Mouse (Mus musculus) embryonic facial prominence, embryonic 12.5 days (tissue): ENCODE measurements around the gene Ccdc103. TPM values are rescaled to one million over a fixed set of nuclear protein-coding genes. Genes with fewer than 3 reads are reported as not detected.

Experiments
- ATAC-seq: fragments of 200-750 bp; cut with Nextera tagmentation; 2 replicates; pipeline ENCODE4 v1.8.0; 2017; ENCODE audit not compliant: insufficient number of reproducible peaks, insufficient read depth, low FRiP score, low TSS enrichment
- H3K27ac ChIP-seq: fragments of 300-500 bp; sonication (generic); 2 replicates; pipeline ENCODE4 v1.5.1; 2016; ENCODE audit warnings: mild to moderate bottlenecking
- H3K27me3 ChIP-seq: fragments of 300-500 bp; sonication (generic); 2 replicates; pipeline ENCODE4 v1.6.1; 2016; ENCODE audit warnings: mild to moderate bottlenecking, moderate library complexity
- H3K36me3 ChIP-seq: fragments of 300-500 bp; sonication (generic); 2 replicates; pipeline ENCODE4 v1.6.1; 2016; ENCODE audit warnings: mild to moderate bottlenecking
- H3K4me1 ChIP-seq: fragments of 300-500 bp; sonication (generic); 2 replicates; pipeline ENCODE4 v1.6.1; 2016
- H3K4me2 ChIP-seq: fragments of 300-500 bp; sonication (generic); replicated peaks from 2 replicates; pipeline ENCODE4 v1.6.1; 2016; ENCODE audit warnings: mild to moderate bottlenecking, moderate library complexity
- H3K4me3 ChIP-seq: fragments of 300-500 bp; sonication (generic); 2 replicates; pipeline ENCODE4 v1.5.1; 2016; ENCODE audit warnings: mild to moderate bottlenecking
- H3K9ac ChIP-seq: fragments of 300-500 bp; sonication (generic); 2 replicates; pipeline ENCODE4 v1.6.1; 2016; ENCODE audit warnings: mild to moderate bottlenecking, moderate library complexity
- H3K9me3 ChIP-seq: fragments of 300-500 bp; sonication (generic); 2 replicates; pipeline ENCODE4 v1.6.1; 2016; ENCODE audit warnings: mild to moderate bottlenecking, moderate library complexity
- WGBS: fragments of 180-500 bp; shearing (Covaris S2); methylation state at CpG from one replicate; pipeline ENCODE4 v1.1.7; 2016; 5-methylcytosine and 5-hydroxymethylcytosine counted together
- polyA plus RNA-seq: library from polyadenylated mRNA; unstranded; fragments of >200 nt; fragmentation: Nextera tagmentation; extraction: Ambion mirVana; gene quantifications from 2 replicates; pipeline ENCODE4 v1.2.1, GENCODE M21; 2016

Ccdc103 gene
- polyA plus RNA-seq, 1 experiment from 2014 or later, result 1.7 TPM

DNA sequence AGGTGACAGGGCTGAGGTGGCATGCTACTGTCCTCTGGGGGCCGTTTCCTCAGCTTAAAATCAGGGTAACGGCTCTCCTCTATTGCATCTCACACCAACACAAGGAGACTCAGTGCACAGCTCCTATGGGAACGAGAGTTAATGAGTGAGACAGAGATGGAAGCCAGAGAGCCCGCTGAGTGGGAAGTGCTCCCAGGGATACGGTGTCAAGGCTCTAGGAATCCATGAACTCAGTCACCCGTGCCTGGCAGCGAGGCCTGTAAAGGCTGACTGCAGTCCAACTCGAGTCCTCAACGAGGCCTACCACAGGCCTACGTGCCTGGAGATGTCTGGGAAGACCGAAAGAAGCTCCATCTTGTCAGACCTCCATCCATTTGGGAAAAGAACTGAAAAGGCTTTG lies 22.1 kb upstream of the Ccdc103 start:
- Histone ChIP-seq H3K27ac (no peak overlapping the region), H3K27me3 (no peaks in the 10 kb centered on the region), H3K9ac (no peak overlapping the region), H3K4me3 (no peak overlapping the region), H3K9me3 (no peaks in the 10 kb centered on the region), H3K4me2 (no peak overlapping the region), H3K4me1 (peaks cover 13% of the 10 kb centered on the region), H3K36me3 (peaks cover 76% of the 10 kb centered on the region)
- WGBS, result 90% methylated on average over 11 of the region's 11 CpGs
- ATAC-seq, result no peak

DNA sequence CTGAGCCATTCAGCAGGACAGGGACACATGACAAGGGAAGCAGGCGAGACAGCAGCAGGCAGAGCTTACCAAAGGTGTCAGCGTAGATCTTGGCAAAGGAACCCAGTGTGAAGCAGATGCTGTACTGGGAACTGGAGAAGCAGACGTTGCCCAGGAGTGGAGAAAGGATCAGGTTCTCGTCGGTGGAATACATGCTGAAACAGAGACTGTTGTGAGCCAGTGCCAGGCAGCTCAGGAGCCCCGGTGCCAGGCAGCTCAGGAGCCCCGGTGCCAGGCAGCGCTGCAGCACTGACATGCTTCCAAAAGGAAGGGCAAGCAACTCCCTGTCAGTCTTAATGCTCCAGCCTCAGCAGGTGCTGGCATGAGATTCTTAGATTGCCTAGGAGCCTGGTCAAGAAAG lies 21.1 kb upstream of the Ccdc103 start:
- no peak overlapping the region for H3K4me2 ChIP-seq
- no peaks in the 10 kb centered on the region for H3K27me3 ChIP-seq
- 92% methylated on average over 8 of the region's 8 CpGs for WGBS
- no peak overlapping the region for H3K4me3 ChIP-seq
- ATAC-seq, result no peak
- H3K27ac ChIP-seq, result no peak overlapping the region
- H3K9me3 ChIP-seq, result no peaks in the 10 kb centered on the region
- no peak overlapping the region for H3K9ac ChIP-seq
- H3K36me3 ChIP-seq, result peaks cover 73% of the 10 kb centered on the region
- peaks cover 13% of the 10 kb centered on the region for H3K4me1 ChIP-seq

GRCm38 (mm10) chr11:102864272-102864671 lies 16.7 kb upstream of the Ccdc103 start:
- no peaks in the 10 kb centered on the region for H3K4me1 ChIP-seq
- ATAC-seq, result no peak
- H3K9me3 ChIP-seq, result no peaks in the 10 kb centered on the region
- H3K4me2 ChIP-seq, result no peak overlapping the region
- no peak overlapping the region for H3K9ac ChIP-seq
- peaks cover 92% of the 10 kb centered on the region for H3K36me3 ChIP-seq
- no peak overlapping the region for H3K27ac ChIP-seq
- 48% methylated on average over 4 of the region's 4 CpGs for WGBS
- no peak overlapping the region for H3K4me3 ChIP-seq
- H3K27me3 ChIP-seq, result no peaks in the 10 kb centered on the region

DNA sequence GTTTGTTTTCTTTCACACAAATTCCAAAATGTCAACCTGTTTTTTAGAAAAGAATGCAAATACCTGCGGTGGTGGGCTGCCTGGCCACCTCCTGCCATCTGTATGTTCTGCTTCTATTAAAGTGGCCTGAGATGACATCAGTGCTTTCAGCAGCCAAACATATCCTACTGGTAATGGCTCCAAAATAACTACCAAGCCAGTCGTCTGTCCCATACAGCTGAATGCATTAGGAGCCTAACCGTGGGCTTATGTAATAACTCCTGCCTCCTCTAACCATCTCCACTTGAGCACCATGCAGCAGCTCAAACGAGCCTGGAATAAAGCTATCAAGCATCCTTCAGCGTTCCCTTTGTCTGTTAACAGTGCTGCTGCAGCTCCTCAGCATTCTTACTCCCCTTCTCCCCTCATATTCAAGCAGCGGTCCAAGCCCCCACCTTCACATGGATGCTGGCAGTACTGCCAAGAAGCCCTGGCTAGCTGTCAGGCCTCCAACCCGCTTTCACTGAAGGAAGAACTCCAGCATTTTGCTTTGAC lies 6.1 kb upstream of the Ccdc103 start:
- no peaks in the 10 kb centered on the region for H3K9me3 ChIP-seq
- ATAC-seq, result no peak
- no peak overlapping the region for H3K4me2 ChIP-seq
- H3K27me3 ChIP-seq, result no peaks in the 10 kb centered on the region
- WGBS, result 91% methylated on average over 7 of the region's 7 CpGs
- H3K27ac ChIP-seq, result no peak overlapping the region
- no peak overlapping the region for H3K4me3 ChIP-seq
- peaks cover 7% of the 10 kb centered on the region for H3K4me1 ChIP-seq
- H3K9ac ChIP-seq, result no peak overlapping the region
- peaks cover 52% of the 10 kb centered on the region for H3K36me3 ChIP-seq

- Histone ChIP-seq H3K36me3 (peaks cover 25% of the 10 kb centered on the region), H3K4me3 (peak overlapping the region; percentile 74; the same call in 1 of the 2 replicates), H3K9me3 (no peaks in the 10 kb centered on the region), H3K27me3 (no peaks in the 10 kb centered on the region), H3K4me1 (peaks cover 15% of the 10 kb centered on the region), H3K27ac (no peak overlapping the region), H3K4me2 (peak overlapping the region; percentile 75), H3K9ac (peak overlapping the region; percentile 85; the same call in 1 of the 2 replicates)
- WGBS, result 77% methylated on average over 2 of the region's 2 CpGs
- no peak for ATAC-seq
Measured at GRCm38 (mm10) chr11:102879558-102879957, 1.4 kb upstream of the Ccdc103 start.

GRCm38 (mm10) chr11:102881314-102882198 lies 552 bp downstream of the Ccdc103 start:
- no peak for ATAC-seq
- peak overlapping the region; percentile 80 for H3K27ac ChIP-seq

GRCm38 (mm10) chr11:102884616-102885219 lies 3.7 kb downstream of the Ccdc103 start, which contains the start of gene Fam187a:
Gene Fam187a, plus strand, starts transcription at chr11:102885169.
- Histone ChIP-seq H3K4me2 (no peak within 1 kb of the TSS), H3K9me3 (no peaks in the 10 kb centered on the region), H3K4me3 (no peak within 1 kb of the TSS), H3K9ac (no peak within 1 kb of the TSS), H3K4me1 (peaks cover 15% of the 10 kb centered on the region), H3K27me3 (peaks cover 3% of the 10 kb centered on the region), H3K36me3 (no peaks in the 10 kb centered on the region), H3K27ac (no peak within 1 kb of the TSS)
- 58% methylated on average over 10 of the region's 10 CpGs for WGBS
- ATAC-seq, result no peak

More at GRCm38 (mm10) chr11:102881314-102882198, 552 bp downstream of the Ccdc103 start:
- Histone ChIP-seq H3K9me3 (no peaks in the 10 kb centered on the region), H3K27me3 (no peaks in the 10 kb centered on the region; the same call in 1 of the 2 replicates), H3K9ac (peak overlapping the region; percentile 85), H3K4me2 (peak overlapping the region; percentile 75), H3K4me1 (peaks cover 15% of the 10 kb centered on the region), H3K36me3 (peaks cover 9% of the 10 kb centered on the region), H3K4me3 (peak overlapping the region; percentile 74)
- WGBS, result 15% methylated on average over 13 of the region's 13 CpGs

DNA sequence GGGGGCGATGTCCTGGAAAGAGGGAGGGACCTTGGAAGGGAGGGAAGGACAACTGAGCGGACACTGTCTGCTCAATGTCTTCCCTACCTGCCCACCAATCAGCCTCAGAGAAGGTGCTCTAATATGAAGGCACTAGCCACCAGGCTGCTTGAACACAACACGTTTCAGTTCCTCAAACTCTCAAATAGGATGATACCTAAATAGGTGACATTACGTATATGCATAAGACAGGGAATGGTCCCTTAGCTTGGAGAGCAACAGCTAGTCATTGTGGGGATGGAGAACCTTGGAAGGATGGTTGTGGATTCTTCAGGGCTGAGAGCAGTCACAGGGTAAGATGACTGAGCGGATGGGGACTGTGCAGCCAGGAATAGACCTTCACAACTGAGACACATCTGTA lies 6.4 kb downstream of the Ccdc103 start:
- Histone ChIP-seq H3K4me3 (no peak overlapping the region), H3K36me3 (no peaks in the 10 kb centered on the region), H3K4me2 (no peak overlapping the region), H3K4me1 (0 out of 2 replicates have a peak, but pooled peaks cover 5% of the 10 kb centered on the region), H3K9me3 (no peaks in the 10 kb centered on the region), H3K27ac (no peak overlapping the region), H3K9ac (no peak overlapping the region), H3K27me3 (peaks cover 11% of the 10 kb centered on the region)
- ATAC-seq, result no peak
- WGBS, result 88% methylated on average over 5 of the region's 5 CpGs

DNA sequence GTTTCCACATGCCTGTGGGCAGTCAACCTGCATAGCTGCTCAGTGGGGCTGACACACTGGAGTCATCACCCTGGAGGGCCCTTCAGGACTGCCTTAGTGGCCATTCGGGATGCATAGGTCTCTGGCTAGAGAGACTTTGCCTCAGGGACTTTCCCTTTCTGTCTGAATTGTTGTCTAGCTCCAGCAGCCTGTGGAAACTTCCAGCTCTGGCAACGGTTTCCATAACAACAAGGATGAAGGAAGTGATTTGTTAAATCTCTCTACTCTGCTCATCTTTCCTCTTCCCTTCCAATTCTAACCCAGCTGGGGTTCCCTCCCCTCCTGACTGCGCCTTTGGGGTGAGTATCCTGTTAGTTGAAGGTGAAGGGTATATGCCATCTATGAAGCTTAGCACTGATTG lies 7.1 kb downstream of the Ccdc103 start:
- H3K4me2 ChIP-seq, result no peak overlapping the region
- no peak overlapping the region for H3K27ac ChIP-seq
- H3K4me1 ChIP-seq, result 0 out of 2 replicates have a peak, but pooled peaks cover 5% of the 10 kb centered on the region
- ATAC-seq, result no peak
- no peaks in the 10 kb centered on the region for H3K9me3 ChIP-seq
- H3K9ac ChIP-seq, result no peak overlapping the region
- no peak overlapping the region for H3K4me3 ChIP-seq
- H3K27me3 ChIP-seq, result peaks cover 18% of the 10 kb centered on the region
- no peaks in the 10 kb centered on the region for H3K36me3 ChIP-seq
- 43% methylated on average over 3 of the region's 3 CpGs for WGBS

- WGBS, result 60% methylated on average over 5 of the region's 5 CpGs
Measured at GRCm38 (mm10) chr11:102890096-102890495, 9.1 kb downstream of the Ccdc103 start.

DNA sequence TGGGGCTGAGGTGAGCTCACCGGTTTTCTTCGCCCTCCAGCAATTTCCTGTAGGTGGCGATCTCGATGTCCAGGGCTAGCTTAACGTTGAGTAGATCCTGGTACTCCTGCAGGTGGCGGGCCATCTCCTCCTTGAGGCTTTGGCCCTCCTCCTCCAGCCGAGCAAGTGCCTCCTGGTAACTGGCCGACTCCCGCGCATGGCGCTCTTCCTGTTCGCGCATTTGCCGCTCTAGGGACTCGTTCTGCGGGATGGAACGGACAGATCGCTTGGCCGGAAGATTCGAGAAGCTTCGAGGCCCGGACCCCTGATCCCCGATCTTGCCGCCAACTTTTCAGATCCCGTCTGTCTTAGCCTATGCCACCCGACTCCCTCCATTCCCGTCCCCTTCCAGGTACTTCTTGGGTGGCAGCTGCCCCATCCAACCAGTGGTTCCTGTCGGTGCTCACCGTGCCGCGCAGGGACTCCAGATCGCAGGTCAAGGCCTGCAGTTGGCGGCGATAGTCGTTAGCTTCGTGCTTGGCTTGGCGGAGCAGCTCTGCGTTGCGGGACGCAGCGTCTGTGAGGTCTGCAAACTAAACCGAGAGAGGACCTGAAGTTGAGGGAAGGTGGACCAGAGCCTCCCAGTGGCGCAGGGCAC lies 12.1 kb downstream of the Ccdc103 start:
- 0 out of 2 replicates have a peak, but pooled peaks cover 6% of the 10 kb centered on the region for H3K4me1 ChIP-seq
- H3K36me3 ChIP-seq, result no peaks in the 10 kb centered on the region
- ATAC-seq, result peak; percentile 72; the same call in 1 of the 2 replicates
- H3K9me3 ChIP-seq, result no peaks in the 10 kb centered on the region
- peak overlapping the region; percentile 37 for H3K4me3 ChIP-seq
- WGBS, result 2% methylated on average over 43 of the region's 43 CpGs
- peak overlapping the region; percentile 41 for H3K9ac ChIP-seq
- H3K27ac ChIP-seq, result no peak overlapping the region
- H3K27me3 ChIP-seq, result peaks cover 49% of the 10 kb centered on the region
- H3K4me2 ChIP-seq, result peak overlapping the region; percentile 58

More at GRCm38 (mm10) chr11:102890096-102890495, 9.1 kb downstream of the Ccdc103 start:
- H3K9ac ChIP-seq, result no peak overlapping the region
- 0 out of 2 replicates have a peak, but pooled peaks cover 9% of the 10 kb centered on the region for H3K4me1 ChIP-seq
- no peak overlapping the region for H3K4me3 ChIP-seq
- ATAC-seq, result no peak
- no peaks in the 10 kb centered on the region for H3K36me3 ChIP-seq
- H3K4me2 ChIP-seq, result no peak overlapping the region
- peaks cover 32% of the 10 kb centered on the region for H3K27me3 ChIP-seq
- H3K27ac ChIP-seq, result no peak overlapping the region
- H3K9me3 ChIP-seq, result no peaks in the 10 kb centered on the region
